Mouse (Mus musculus) embryo, embryonic 10 days (tissue): ENCODE results near the gene Wdr43.

Experiments
- DNase-seq: peaks from one replicate; pipeline ENCODE4 v3.0.0-alpha.2; 2015; ENCODE audit warnings: low spot score

Gene Wdr43

GRCm38 (mm10) chr17:71663491-71663890 is 47.8 kb downstream of the Wdr43 start:
- no peak for DNase-seq

- DNase-seq = no peak
Observed at GRCm38 (mm10) chr17:71664172-71664571, 48.5 kb downstream of the Wdr43 start.

GRCm38 (mm10) chr17:71665201-71665600 is 49.5 kb downstream of the Wdr43 start:
- DNase-seq = no peak

DNA sequence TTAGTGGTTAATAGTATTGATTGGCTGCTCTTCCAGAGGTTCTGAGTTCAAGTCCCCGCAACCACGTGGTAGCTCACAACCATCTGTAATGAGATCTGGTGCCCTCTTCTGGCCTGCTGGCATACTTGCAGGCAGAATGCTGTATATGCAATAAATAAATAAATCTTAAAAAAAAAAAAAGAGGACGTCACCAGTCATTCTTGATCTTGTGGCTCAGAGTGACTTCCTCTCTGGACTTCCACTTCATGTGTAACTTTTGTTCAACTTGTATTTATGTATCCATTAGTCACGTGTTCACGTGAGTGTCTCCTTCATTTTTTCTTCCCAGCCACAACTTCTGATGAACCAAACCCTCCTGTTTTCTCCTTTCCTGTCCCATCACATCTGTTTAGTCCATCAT is 53.8 kb downstream of the Wdr43 start:
- DNase-seq = no peak

- DNase-seq = peak; percentile 69
Observed at GRCm38 (mm10) chr17:71671840-71672546, 56.3 kb downstream of the Wdr43 start.

DNA sequence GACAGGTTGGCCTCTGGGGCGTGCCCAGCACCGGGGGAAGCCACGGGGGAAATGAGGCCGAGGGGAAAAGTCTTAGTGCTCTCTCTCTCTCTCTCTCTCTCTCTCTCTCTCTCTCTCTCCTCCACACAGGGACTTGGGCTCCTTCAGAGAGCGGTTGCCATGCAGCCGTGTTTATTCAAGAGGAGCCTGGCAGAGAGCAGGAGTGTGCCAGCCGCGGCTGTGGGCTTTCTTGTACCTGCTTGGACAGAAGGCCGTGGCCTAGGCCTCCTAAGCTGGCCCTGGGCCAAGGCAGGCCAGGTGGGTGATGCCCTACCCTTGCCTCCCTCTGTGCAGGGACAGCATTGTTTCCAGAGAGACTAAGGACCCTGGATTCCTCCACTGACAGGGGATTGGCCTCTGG is 57.4 kb downstream of the Wdr43 start, which contains the start of gene Togaram2:
Gene Togaram2, plus strand, starts transcription at position 170 of the 400 bp plus-strand sequence.
- no peak for DNase-seq

GRCm38 (mm10) chr17:71673936-71674335 is 58.2 kb downstream of the Wdr43 start:
- DNase-seq = no peak

GRCm38 (mm10) chr17:71674886-71675285 is 59.2 kb downstream of the Wdr43 start:
- no peak for DNase-seq

- DNase-seq = no peak
Observed at GRCm38 (mm10) chr17:71681666-71682065, 66.0 kb downstream of the Wdr43 start.

GRCm38 (mm10) chr17:71682379-71682778 is 66.7 kb downstream of the Wdr43 start:
- DNase-seq = no peak

GRCm38 (mm10) chr17:71683281-71683680 is 67.6 kb downstream of the Wdr43 start:
- DNase-seq = no peak

- no peak for DNase-seq
Observed at GRCm38 (mm10) chr17:71684103-71684608, 68.5 kb downstream of the Wdr43 start.

- no peak for DNase-seq
Observed at GRCm38 (mm10) chr17:71687436-71687835, 71.7 kb downstream of the Wdr43 start.

DNA sequence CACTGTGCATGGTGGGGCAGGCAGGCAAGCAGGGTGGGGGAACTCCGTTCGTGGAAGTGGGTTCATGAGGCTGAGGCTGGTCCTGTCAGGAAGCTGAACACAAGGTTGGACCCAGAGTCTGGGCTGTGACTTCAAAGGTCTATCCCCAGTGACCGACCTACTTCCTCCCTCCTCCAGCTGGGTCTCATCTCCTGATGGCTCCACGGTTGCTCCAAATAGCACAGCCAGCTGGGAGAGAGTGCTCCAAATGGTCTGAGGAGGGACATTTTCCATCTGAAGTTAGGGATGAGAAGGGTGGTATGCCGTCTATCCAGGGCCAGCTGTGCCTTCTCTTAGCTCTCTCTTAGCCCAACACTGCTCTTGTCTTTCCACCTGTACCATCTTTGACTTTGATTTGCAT is 74.2 kb downstream of the Wdr43 start:
- DNase-seq = no peak

- DNase-seq = no peak
Observed at GRCm38 (mm10) chr17:71691361-71691875, 75.7 kb downstream of the Wdr43 start.

- peak; percentile 63 for DNase-seq
Observed at GRCm38 (mm10) chr17:71693313-71693712, 77.6 kb downstream of the Wdr43 start.

DNA sequence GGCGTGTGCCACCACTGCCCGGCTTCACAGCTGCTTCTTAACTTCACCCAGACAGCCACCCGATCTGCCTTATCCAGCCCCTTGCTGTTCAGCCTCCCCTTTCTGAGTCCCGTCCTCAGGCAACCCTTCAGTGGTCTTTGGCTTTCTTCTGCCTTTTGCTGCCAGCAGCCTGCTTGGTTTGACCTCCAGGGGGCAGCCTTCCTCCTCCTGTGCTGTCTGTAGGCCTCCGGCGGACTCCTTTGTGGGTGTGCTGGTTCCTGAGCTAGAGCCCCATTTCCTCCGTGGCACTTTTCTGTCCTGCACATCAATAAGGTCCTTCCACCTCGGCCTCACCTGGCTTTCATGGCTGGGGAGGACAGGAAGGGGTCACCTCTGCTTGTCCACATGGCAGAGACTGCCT is 78.1 kb downstream of the Wdr43 start:
- peak; percentile 48 for DNase-seq

DNA sequence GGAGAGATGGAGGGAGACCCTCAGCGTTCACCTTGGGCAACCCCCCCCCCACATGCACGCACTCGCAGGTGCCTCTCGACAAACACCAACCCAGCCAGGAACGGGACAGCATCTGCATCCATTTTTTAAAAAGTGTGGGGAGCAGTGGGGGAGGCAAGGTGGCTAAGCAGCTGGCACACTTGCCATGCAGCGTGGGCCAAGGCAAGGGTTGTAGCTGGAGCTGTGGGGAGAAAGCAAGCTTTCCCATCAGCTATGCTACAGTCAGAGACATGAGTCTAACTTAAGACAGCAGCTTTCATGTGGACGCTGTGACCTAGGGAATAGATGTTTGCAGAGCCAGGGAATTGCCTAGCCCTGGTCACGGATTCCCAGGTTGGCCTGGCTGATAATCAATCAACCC is 79.5 kb downstream of the Wdr43 start:
- no peak for DNase-seq

DNA sequence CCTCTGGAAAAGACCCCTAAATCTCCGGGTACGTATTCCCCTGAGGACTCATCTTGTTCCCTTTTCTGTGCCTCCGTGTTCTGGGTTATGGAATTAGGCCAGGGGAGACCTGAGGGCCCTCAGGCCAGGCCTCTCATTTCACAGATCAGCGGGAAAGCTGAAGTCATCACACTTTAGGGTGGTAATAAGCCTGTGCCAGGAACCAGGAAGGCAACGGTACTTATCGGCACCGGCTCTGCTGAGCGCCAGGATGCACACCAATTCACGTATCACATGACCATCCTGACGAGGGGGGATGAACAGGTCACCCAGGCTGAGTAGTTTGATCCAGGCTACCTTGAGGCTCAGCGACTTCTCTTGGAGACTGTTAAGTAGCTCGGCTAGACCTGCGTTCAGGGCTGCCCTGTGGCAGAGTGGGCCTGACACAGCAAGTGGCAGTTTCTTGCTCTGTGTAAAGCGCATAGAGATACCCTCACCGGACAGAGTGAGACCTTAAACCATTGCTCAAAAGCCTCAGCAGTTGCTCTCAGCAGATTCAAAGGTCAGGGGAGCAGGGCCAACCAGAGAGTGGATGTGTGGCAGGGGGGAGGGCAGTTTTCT is 80.1 kb downstream of the Wdr43 start:
- DNase-seq = no peak

DNA sequence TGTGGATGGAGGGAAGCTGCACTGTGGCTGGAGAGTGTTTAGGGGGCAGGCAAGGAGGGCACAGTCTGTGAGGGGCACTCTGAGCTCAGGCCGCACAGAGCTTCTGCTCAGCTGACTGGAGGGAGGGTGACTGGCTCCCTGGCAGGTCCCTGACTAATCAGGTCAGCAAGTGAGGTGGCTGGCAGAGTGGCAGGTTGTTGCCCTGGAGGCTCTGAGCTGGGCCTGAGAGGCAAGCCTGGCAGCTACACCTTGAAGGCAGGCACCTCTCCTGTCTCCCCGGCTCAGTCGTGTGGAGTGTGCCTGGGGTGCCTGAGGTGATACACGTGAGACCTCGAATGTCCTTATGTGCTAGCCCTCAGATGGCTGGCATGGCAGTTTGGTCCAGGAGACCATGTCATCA is 80.7 kb downstream of the Wdr43 start:
- no peak for DNase-seq

DNA sequence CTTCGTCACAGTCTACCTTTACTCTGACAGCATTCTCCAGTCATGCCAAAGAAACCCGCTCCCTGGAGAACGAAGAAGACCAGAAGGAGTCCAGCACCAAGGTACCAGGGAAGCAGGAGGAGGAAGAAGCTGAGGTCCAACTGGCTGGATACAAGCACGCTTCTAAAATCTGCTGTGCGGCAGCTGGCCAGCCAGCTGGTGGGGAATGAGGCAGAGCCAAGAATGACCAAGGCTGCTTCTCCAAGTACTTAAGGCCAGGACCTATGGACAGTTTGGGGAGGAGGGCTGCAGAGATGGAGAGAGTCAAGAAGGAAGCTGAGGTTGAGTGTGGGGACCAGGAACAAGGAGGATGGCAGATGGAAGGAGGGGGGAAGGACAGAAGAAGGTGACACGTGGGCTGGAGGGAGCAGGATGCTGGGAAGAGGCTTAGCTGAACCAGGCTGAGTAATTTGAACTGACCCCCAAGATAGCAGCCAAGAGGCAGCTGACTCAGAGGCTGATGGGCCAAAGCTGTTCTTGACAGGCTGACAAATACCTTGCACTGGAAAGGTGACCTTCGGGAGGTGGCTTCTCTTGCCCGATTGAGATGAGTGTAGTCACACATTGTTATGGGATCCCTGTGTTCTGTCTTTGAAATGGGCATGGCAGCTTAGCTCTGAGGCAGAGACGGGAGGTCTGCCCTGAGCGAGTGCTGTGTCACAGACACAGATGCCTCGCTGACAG is 82.4 kb downstream of the Wdr43 start:
- no peak for DNase-seq

- DNase-seq = no peak
Observed at GRCm38 (mm10) chr17:71698619-71698956, 82.9 kb downstream of the Wdr43 start.

DNA sequence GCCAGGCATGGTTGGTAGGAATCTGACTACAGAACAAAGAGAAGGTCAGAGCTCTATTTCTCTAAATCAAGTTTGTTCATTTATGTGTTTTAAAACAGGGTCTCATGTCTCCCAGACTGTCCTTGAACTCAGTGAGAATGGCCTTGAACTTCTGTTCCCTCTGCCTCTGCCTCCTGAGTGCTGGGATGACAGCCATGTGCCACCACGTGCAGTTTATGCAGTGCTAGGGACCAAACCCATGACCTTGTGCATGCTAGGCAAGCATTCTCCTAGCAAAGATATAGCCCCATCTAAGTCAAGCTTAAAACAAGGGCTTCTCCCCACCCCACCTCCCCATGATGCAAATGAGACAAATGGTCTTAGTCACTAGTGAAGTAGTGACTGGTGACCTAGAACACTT is 89.4 kb downstream of the Wdr43 start:
- no peak for DNase-seq
